Mouse (Mus musculus): ENCODE results near the gene Hepacam2. TPM values are rescaled to one million over a fixed set of nuclear protein-coding genes. Genes with fewer than 3 reads are reported as not detected.
"Not testable (repeated sequence)": the region's sequence is repeated elsewhere in the genome, so short reads cannot be mapped to it uniquely, and the experiment has no call there.

The Hepacam2 gene
- total and polyA plus RNA-seq, 3 experiments: 0.16 to 0.74 (median 0.34) TPM

- no peak overlapping the region for H3K27ac ChIP-seq
- intact Hi-C loops (cut with DNase I): loop anchor here (10.0 kb wide), 1 partner anchor 217 kb away; no protein-coding TSS in a partner anchor
- H3K9ac ChIP-seq (ENCODE audit: low read depth, low read length): no peak overlapping the region
- H3K4me3 ChIP-seq: no peak overlapping the region
- WGBS: 91% methylated on average over 4 of the region's 4 CpGs
- H3K79me2 ChIP-seq (replicated peaks; ENCODE audit: control insufficient read depth, insufficient read depth, low read length): no peaks in the 10 kb centered on the region
- H3K4me1 ChIP-seq (ENCODE audit: control insufficient read depth, insufficient read depth, low read length): no peaks in the 10 kb centered on the region
- no peak for DNase-seq
- H3K27me3 ChIP-seq (ENCODE audit: control insufficient read depth, insufficient read depth, low read length): no peaks in the 10 kb centered on the region
- no peak for TF ChIP-seq EP300 (IDR thresholded peaks at IDR 0.05; ENCODE audit: insufficient read depth, low read depth, low read length)
- H3K36me3 ChIP-seq (ENCODE audit: control insufficient read depth, insufficient read depth, low read length): no peaks in the 10 kb centered on the region
These were observed 30.1 kb upstream of the Hepacam2 start for GRCm38 (mm10) chr6:3528198-3528597.

GRCm38 (mm10) chr6:3512611-3513010 lies 14.5 kb upstream of the Hepacam2 start:
- intact Hi-C loops (cut with DNase I): loop anchor here (5.0 kb wide), 1 partner anchor 1035 kb away; no protein-coding TSS in a partner anchor
- no peaks in the 10 kb centered on the region for H3K36me3 ChIP-seq (ENCODE audit: control insufficient read depth, insufficient read depth, low read length)
- H3K9ac ChIP-seq (ENCODE audit: low read depth, low read length): no peak overlapping the region
- no peaks in the 10 kb centered on the region for H3K4me1 ChIP-seq (ENCODE audit: control insufficient read depth, insufficient read depth, low read length)
- no peak overlapping the region for H3K4me3 ChIP-seq
- TF ChIP-seq POLR2A (IDR thresholded peaks at IDR 0.05; ENCODE audit: insufficient read depth, low read depth, low read length): no peak
- no peak for TF ChIP-seq EP300 (IDR thresholded peaks at IDR 0.05; ENCODE audit: insufficient read depth, low read depth, low read length)
- no peak for TF ChIP-seq CTCF (IDR thresholded peaks at IDR 0.05)
- peaks cover 2% of the 10 kb centered on the region; the same call in 1 of the 2 replicates for H3K79me2 ChIP-seq (replicated peaks; ENCODE audit: control insufficient read depth, insufficient read depth, low read length)
- 41% methylated on average over 3 of the region's 3 CpGs for WGBS
- no peak overlapping the region for H3K27ac ChIP-seq
- H3K27me3 ChIP-seq (ENCODE audit: control insufficient read depth, insufficient read depth, low read length): no peaks in the 10 kb centered on the region
- DNase-seq: no peak

DNA sequence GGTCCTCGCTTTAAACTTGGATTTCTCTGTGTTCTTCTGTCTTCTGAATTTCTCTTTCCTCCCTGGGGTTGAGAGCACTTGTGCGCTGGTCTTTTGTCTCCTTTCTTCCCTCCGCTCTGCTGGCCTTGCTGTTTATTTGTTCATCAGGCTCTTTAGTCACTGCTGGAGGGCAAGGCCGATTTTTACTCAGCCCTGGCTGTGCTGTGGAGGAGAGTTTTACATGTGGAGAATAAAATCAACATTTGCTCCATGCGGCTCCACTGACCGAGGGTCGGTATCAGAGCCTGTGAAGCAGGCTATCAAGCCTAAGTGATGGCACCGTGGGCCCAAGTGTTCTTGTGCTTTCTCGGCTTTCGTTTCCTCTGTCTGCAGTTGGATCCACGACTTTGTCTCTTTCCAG lies 13.5 kb upstream of the Hepacam2 start:
- Histone ChIP-seq H3K9ac (ENCODE audit: low read depth, low read length) (no peak overlapping the region), H3K27me3 (ENCODE audit: control insufficient read depth, insufficient read depth, low read length) (no peaks in the 10 kb centered on the region), H3K27ac (no peak overlapping the region), H3K4me3 (no peak overlapping the region), H3K4me1 (ENCODE audit: control insufficient read depth, insufficient read depth, low read length) (no peaks in the 10 kb centered on the region), H3K36me3 (ENCODE audit: control insufficient read depth, insufficient read depth, low read length) (no peaks in the 10 kb centered on the region), H3K79me2 (replicated peaks; ENCODE audit: control insufficient read depth, insufficient read depth, low read length) (peaks cover 2% of the 10 kb centered on the region; the same call in 1 of the 2 replicates)
- TF ChIP-seq EP300 (IDR thresholded peaks at IDR 0.05; ENCODE audit: insufficient read depth, low read depth, low read length): no peak
- TF ChIP-seq CTCF (IDR thresholded peaks at IDR 0.05): no peak
- no peak for TF ChIP-seq POLR2A (IDR thresholded peaks at IDR 0.05; ENCODE audit: insufficient read depth, low read depth, low read length)
- intact Hi-C loops (cut with DNase I): loop anchor here (5.0 kb wide), 1 partner anchor 1036 kb away; no protein-coding TSS in a partner anchor
- WGBS: 75% methylated on average over 11 of the region's 11 CpGs
- no peak for DNase-seq

GRCm38 (mm10) chr6:3511116-3511515 lies 13.0 kb upstream of the Hepacam2 start:
- no peak for DNase-seq
- no peak for TF ChIP-seq EP300 (IDR thresholded peaks at IDR 0.05; ENCODE audit: insufficient read depth, low read depth, low read length)
- no peak for TF ChIP-seq POLR2A (IDR thresholded peaks at IDR 0.05; ENCODE audit: insufficient read depth, low read depth, low read length)
- TF ChIP-seq CTCF (IDR thresholded peaks at IDR 0.05): no peak
- no peak overlapping the region for H3K9ac ChIP-seq (ENCODE audit: low read depth, low read length)
- no peak overlapping the region for H3K4me3 ChIP-seq
- no peaks in the 10 kb centered on the region for H3K36me3 ChIP-seq (ENCODE audit: control insufficient read depth, insufficient read depth, low read length)
- H3K79me2 ChIP-seq (replicated peaks; ENCODE audit: control insufficient read depth, insufficient read depth, low read length): peaks cover 2% of the 10 kb centered on the region; the same call in 1 of the 2 replicates
- no peaks in the 10 kb centered on the region for H3K4me1 ChIP-seq (ENCODE audit: control insufficient read depth, insufficient read depth, low read length)
- intact Hi-C loops (cut with DNase I): loop anchor here (5.0 kb wide), 1 partner anchor 1036 kb away; no protein-coding TSS in a partner anchor
- H3K27ac ChIP-seq: no peak overlapping the region
- 88% methylated on average over 10 of the region's 10 CpGs for WGBS
- no peaks in the 10 kb centered on the region for H3K27me3 ChIP-seq (ENCODE audit: control insufficient read depth, insufficient read depth, low read length)

GRCm38 (mm10) chr6:3509782-3510181 lies 11.7 kb upstream of the Hepacam2 start:
- 18% methylated on average over 2 of the region's 2 CpGs for WGBS
- intact Hi-C loops (cut with DNase I): loop anchor here (5.0 kb wide), 1 partner anchor 1038 kb away; no protein-coding TSS in a partner anchor
- Histone ChIP-seq H3K27me3 (ENCODE audit: control insufficient read depth, insufficient read depth, low read length) (no peaks in the 10 kb centered on the region), H3K27ac (no peak overlapping the region), H3K4me3 (no peak overlapping the region), H3K4me1 (ENCODE audit: control insufficient read depth, insufficient read depth, low read length) (no peaks in the 10 kb centered on the region), H3K36me3 (ENCODE audit: control insufficient read depth, insufficient read depth, low read length) (no peaks in the 10 kb centered on the region), H3K79me2 (replicated peaks; ENCODE audit: control insufficient read depth, insufficient read depth, low read length) (peaks cover 2% of the 10 kb centered on the region; the same call in 1 of the 2 replicates), H3K9ac (ENCODE audit: low read depth, low read length) (no peak overlapping the region)
- DNase-seq: no peak
- no peak for TF ChIP-seq POLR2A (IDR thresholded peaks at IDR 0.05; ENCODE audit: insufficient read depth, low read depth, low read length)
- TF ChIP-seq CTCF (IDR thresholded peaks at IDR 0.05): peak; percentile 90
- no peak for TF ChIP-seq EP300 (IDR thresholded peaks at IDR 0.05; ENCODE audit: insufficient read depth, low read depth, low read length)

DNA sequence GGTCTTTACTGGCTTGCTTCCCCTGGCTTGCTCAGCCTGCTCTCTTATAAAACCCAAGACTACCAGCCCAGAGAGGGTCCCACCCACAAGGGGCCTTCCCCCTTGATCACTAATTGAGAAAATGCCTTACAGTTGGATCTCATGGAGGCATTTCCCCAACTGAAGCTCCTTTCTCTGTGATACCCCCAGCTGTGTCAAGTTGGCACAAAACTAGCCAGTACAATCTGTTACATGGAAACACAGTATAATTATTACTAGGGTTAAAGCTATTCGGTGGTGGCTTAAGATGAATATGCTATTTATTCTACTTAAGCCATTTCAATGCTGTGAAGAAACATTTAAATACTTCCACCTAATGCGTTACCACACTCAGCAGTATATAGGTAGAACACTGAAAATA lies 10.1 kb upstream of the Hepacam2 start:
- WGBS: 86% methylated on average over 2 of the region's 2 CpGs
- H3K4me1 ChIP-seq (ENCODE audit: control insufficient read depth, insufficient read depth, low read length); intact Hi-C loops (cut with DNase I); H3K36me3 ChIP-seq (ENCODE audit: control insufficient read depth, insufficient read depth, low read length); H3K27me3 ChIP-seq (ENCODE audit: control insufficient read depth, insufficient read depth, low read length); H3K4me3 ChIP-seq; DNase-seq; H3K27ac ChIP-seq; H3K9ac ChIP-seq (ENCODE audit: low read depth, low read length); H3K79me2 ChIP-seq (replicated peaks; ENCODE audit: control insufficient read depth, insufficient read depth, low read length): not testable (repeated sequence)

All from heart, adult 2 months (tissue).